Mouse (Mus musculus): ENCODE results near the gene Nlk.

The Nlk gene

GRCm38 (mm10) chr11:78696777-78697752 is at the start of gene Nlk:
Gene Nlk, minus strand, starts transcription at chr11:78697373.
- peak; percentile 97 for DNase-seq (ENCODE audit: low spot score)

GRCm38 (mm10) chr11:78746264-78746663 is 49.1 kb upstream of the Nlk start:
- DNase-seq (ENCODE audit: low spot score): no peak

GRCm38 (mm10) chr11:78745475-78745874 is 48.3 kb upstream of the Nlk start:
- DNase-seq (ENCODE audit: low spot score): no peak

GRCm38 (mm10) chr11:78742461-78742860 is 45.3 kb upstream of the Nlk start:
- DNase-seq (ENCODE audit: low spot score): no peak

GRCm38 (mm10) chr11:78741958-78742357 is 44.8 kb upstream of the Nlk start:
- no peak for DNase-seq (ENCODE audit: low spot score)

GRCm38 (mm10) chr11:78739361-78739760 is 42.2 kb upstream of the Nlk start:
- DNase-seq (ENCODE audit: low spot score): no peak

DNA sequence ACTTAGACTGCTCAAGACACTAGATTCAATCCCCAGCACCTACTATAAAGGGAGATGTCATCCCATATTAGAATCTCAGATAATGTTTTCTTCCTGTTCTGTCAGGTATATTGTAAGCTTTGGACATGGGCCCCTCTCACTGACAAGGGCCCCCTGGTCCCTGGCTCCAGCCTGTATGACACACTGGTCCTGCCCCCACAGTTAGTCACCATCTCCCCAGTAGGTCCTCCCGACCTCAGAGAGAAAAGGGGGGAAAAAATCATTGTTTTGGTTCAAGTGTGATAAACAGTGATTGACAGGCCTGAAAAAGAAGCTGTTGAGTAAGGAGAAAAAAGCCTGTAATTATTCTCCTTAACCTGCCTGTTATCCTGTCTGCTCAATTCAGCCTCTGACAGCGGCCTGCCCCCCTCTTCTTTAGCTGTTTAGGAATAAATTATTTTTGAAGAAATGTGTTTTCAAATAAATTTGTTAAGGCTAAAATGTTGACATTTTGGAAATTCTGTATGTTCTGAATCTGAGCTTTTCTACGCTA is 39.8 kb upstream of the Nlk start:
- no peak for DNase-seq (ENCODE audit: low spot score)

- no peak for DNase-seq (ENCODE audit: low spot score)
These were observed 38.0 kb upstream of the Nlk start for GRCm38 (mm10) chr11:78735168-78735567.

DNA sequence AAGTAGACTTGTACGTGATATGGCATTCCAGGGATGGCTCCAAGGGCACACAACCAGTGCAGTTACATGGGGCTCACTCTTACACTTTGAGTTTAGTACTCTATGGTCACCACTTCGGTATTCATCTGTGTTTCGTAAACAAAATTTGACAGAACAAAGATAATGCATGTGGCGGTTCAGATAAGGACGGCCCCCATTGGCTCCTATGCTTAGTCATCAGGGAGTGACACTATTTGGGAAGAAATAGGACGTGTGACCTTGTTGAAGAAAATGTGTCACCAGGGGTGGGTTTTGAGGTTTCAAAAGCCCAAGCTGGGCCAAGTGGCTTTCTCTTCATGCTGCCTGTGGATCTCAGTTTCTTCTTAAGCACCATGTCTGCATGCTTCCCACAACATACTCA is 35.4 kb upstream of the Nlk start:
- DNase-seq (ENCODE audit: low spot score): no peak

GRCm38 (mm10) chr11:78730902-78731301 is 33.7 kb upstream of the Nlk start:
- DNase-seq (ENCODE audit: low spot score): no peak

DNA sequence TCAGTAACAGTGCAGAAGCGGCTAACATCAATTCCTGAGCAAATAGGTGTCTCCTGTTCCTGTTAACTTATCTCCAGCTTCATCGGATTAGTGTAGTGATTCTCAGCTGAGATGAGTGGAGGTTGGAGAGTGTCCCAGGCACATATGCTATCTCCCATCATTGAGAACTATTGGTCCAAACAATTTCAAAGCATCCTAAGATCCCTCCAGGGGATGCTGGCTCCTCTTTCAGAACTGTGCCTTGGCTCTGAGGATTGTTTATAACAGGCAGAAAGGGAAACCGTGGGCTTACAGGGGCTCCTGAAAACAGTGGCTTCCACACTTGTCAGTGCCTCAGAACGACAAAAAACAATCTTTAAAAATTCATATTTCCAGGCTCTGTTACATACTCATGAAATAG is 30.9 kb upstream of the Nlk start:
- DNase-seq (ENCODE audit: low spot score): no peak

GRCm38 (mm10) chr11:78726366-78726765 is 29.2 kb upstream of the Nlk start:
- DNase-seq (ENCODE audit: low spot score): no peak

DNA sequence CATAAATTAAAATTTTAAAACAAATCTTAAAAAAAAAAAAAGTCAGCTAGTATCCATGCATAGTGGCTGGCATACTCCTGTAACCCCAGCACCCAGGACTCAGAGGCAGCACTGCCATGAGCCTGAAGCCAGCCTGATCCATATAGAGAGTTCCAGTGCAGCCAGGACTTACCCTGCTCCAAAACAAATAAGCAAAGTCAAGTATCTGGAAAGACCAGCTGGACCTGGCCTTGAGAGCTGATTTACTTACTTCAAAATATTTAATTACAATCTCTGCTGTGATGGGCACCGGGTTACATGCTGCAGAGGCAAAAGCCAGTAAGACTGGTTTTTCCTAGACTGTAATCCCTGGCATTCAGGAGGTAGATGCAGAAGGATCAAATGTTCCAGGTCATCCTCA is 27.6 kb upstream of the Nlk start:
- DNase-seq (ENCODE audit: low spot score): no peak

- no peak for DNase-seq (ENCODE audit: low spot score)
These were observed 24.2 kb upstream of the Nlk start for GRCm38 (mm10) chr11:78721419-78721818.

- no peak for DNase-seq (ENCODE audit: low spot score)
These were observed 20.5 kb upstream of the Nlk start for GRCm38 (mm10) chr11:78717655-78718054.

DNA sequence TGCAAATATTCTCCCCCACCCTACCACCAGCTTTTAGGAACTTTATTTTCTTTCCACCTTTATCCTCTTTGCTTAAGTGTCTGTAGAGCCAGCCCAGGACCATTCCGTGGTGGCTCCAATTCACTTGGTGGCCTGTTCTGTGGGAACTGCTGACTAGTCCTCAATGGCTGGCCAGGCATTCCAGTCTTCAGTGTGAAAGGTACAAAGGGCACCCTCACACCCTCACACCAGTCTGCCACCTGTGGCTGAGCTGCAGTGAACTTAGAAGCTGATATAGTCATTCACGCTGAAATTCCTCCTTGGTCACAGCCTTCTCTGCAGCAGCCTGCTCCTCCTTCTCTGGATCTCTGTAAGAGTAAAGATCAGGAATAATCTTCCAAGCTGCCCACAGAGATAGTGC is 11.5 kb upstream of the Nlk start:
- no peak for DNase-seq (ENCODE audit: low spot score)

DNA sequence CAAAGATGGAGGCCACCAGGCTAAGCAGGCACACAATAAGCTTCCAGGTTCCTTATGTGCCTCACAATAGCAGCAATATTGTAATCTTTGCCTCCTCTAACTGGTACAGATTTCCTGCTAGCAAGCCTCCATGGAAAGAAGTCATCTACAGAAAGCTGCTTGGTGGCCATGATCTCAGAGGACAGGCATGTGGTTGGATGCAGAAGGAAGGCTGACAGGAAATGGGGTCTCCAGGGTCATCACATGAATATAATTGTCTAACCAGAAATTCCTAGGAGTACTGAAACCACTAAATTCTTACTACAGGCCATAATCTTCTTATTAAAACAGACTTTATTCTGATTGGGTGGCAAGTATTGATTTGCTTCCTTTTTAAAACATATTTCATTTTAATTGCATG is 8.9 kb upstream of the Nlk start:
- DNase-seq (ENCODE audit: low spot score): no peak

- no peak for DNase-seq (ENCODE audit: low spot score)
These were observed 5.9 kb upstream of the Nlk start for GRCm38 (mm10) chr11:78703085-78703484.

GRCm38 (mm10) chr11:78702319-78702718 is 5.1 kb upstream of the Nlk start:
- DNase-seq (ENCODE audit: low spot score): no peak

- DNase-seq (ENCODE audit: low spot score): peak; percentile 85
These were observed 589 bp upstream of the Nlk start for GRCm38 (mm10) chr11:78697753-78698171.

- DNase-seq (ENCODE audit: low spot score): no peak
These were observed 2.9 kb downstream of the Nlk start for GRCm38 (mm10) chr11:78694249-78694648.

DNA sequence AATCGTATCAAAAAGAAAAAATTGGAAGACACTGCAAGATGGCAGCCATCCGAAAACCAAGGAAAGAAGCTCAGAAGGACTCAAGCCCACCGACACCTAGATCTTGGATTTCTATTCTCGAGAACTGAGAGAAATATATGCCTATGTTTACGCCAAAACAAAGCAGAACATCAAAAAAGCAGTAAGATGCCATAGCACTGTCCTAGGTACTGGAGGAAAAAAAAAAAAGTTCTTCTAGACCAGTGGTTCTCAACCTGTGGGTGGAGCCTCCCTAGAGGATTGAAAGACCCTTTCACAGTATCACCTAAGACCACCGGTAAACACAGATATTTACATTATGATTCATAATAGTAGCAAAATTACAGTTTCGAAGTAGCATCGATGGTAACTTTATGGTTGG is 3.9 kb downstream of the Nlk start:
- DNase-seq (ENCODE audit: low spot score): no peak

- no peak for DNase-seq (ENCODE audit: low spot score)
These were observed 6.0 kb downstream of the Nlk start for GRCm38 (mm10) chr11:78691201-78691600.

GRCm38 (mm10) chr11:78690547-78690946 is 6.6 kb downstream of the Nlk start:
- DNase-seq (ENCODE audit: low spot score): no peak
